Mouse (Mus musculus): ENCODE results near the gene Rab37. TPM values are rescaled to one million over a fixed set of nuclear protein-coding genes. Genes with fewer than 3 reads are reported as not detected.
A peak's percentile ranks its signal among the peaks of the same experiment; 100 is the strongest.

The Rab37 gene
- polyA plus RNA-seq, 1 experiment from 2014 or later, result 3.5 TPM

DNA sequence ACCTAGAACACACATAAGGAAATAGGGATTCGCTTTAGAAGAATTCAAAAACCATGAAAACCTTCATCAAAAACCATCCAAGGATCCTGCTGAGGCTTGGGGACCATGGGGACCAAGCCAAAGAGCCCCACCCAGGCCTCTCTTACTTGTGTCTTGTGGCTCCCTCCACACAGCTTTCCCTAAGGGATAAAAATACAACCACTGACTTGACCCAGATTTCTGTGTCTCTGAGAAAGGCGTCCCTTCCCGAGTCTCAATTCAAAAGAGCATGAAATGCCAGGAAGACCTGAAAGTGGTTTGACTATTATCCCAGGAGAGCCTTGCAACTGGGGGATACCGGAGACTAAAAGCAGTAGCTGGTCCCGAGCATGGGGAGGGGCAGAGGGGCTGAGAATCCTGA is 18.2 kb upstream of the Rab37 start:
- no peaks in the 10 kb centered on the region for H3K9me3 ChIP-seq
- no peak for ATAC-seq (ENCODE audit: low FRiP score, low read depth)
- no peak overlapping the region for H3K4me3 ChIP-seq
- no peaks in the 10 kb centered on the region for H3K36me3 ChIP-seq
- no peak overlapping the region for H3K9ac ChIP-seq
- H3K27ac ChIP-seq, result no peak overlapping the region
- peaks cover 18% of the 10 kb centered on the region for H3K4me1 ChIP-seq
- no peak overlapping the region for H3K4me2 ChIP-seq (replicated peaks)
- 62% methylated on average over 5 of the region's 5 CpGs for WGBS
- peaks cover 19% of the 10 kb centered on the region for H3K27me3 ChIP-seq (replicated peaks)

DNA sequence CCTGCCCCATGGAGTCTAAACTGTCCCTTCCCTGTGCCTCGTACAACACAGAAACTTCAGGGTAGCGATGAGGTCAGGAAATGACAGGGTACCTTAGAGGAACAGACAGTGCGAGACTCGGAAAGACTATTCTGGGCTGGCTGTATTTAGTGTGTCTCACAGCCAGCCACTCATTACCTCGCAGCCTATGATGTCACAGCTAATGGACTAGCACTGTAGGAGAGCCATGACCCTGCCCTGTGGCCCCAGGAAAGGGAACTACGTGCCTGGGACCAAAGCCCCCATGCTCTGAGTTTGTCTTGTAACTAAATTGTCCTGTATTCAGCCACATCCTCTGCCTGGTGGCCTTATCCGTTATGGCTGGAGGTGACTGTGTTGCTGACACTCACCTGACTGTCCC is 15.8 kb upstream of the Rab37 start:
- Histone ChIP-seq H3K27me3 (replicated peaks) (peaks cover 14% of the 10 kb centered on the region; the same call in 1 of the 2 replicates), H3K9me3 (no peaks in the 10 kb centered on the region), H3K4me3 (no peak overlapping the region), H3K36me3 (no peaks in the 10 kb centered on the region), H3K27ac (no peak overlapping the region), H3K4me1 (peaks cover 18% of the 10 kb centered on the region), H3K4me2 (replicated peaks) (no peak overlapping the region), H3K9ac (no peak overlapping the region)
- ATAC-seq (ENCODE audit: low FRiP score, low read depth), result no peak
- WGBS, result 75% methylated on average over 7 of the region's 7 CpGs

DNA sequence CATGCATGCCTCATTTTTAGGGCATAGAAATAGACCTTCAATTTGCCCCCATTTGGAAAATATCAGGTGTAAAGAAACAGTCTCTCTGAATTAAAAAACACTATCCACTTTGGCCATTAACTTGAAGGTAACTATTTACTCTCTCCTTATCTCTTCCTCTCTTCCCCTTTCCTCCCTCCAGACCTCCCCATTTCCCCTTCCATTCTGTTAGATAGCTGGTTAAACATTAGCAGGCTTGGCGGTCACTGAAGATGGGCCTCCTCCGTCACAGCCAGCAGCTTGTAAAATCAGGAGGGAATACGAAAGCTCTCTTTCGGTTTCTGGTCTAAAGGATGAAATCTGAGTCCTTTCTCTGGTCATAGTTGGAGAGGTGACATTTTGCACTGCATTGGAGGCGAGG is 15.4 kb upstream of the Rab37 start:
- Histone ChIP-seq H3K27ac (no peak overlapping the region), H3K9ac (no peak overlapping the region), H3K36me3 (no peaks in the 10 kb centered on the region), H3K9me3 (no peaks in the 10 kb centered on the region), H3K27me3 (replicated peaks) (peaks cover 14% of the 10 kb centered on the region; the same call in 1 of the 2 replicates), H3K4me2 (replicated peaks) (no peak overlapping the region), H3K4me3 (no peak overlapping the region), H3K4me1 (peaks cover 14% of the 10 kb centered on the region)
- ATAC-seq (ENCODE audit: low FRiP score, low read depth), result no peak
- WGBS, result 47% methylated on average over 5 of the region's 5 CpGs

DNA sequence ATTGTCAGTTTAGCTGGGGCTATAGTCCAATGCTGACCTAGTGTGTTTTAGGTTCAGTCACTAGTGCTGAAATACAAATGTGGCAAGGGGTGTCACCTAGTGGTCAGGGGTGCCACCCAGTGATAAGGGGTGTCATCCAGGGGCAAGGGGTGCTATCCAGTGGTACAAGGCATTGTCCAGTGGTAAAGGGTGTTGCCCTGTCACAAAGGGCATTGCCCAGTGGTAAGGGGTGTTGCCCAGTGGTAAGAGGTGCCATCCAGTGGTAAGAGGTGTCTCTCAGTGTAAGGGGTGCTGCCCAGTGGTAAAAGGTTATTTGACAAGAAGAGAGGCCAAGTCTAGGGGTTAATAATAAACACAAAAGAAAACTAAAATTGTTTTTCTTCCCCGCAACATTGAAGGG is 13.8 kb upstream of the Rab37 start:
- Histone ChIP-seq H3K36me3 (no peaks in the 10 kb centered on the region), H3K9ac (no peak overlapping the region), H3K27me3 (replicated peaks) (peaks cover 14% of the 10 kb centered on the region; the same call in 1 of the 2 replicates), H3K27ac (no peak overlapping the region), H3K9me3 (no peaks in the 10 kb centered on the region), H3K4me1 (no peaks in the 10 kb centered on the region), H3K4me3 (no peak overlapping the region), H3K4me2 (replicated peaks) (no peak overlapping the region)
- no peak for ATAC-seq (ENCODE audit: low FRiP score, low read depth)
- WGBS, result 93% methylated on average over 1 of the region's 1 CpGs

DNA sequence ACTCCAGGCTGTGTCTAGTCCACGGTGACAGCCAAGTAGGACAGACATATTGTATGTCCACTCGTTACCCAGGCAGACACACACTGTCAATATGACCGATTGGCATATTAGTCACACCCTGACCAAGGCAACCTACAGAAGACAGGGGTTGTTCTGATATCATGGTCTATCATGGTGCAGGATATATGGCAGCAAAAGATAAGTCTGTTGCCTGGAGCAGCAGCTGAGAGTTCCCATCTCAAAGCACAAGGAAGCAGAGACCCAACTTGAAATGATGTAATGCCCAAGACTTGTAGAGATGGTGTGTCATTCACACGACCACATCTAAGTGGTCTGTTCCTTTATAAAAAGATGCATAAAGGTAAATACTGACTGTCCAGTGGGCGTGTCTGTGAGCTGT is 12.6 kb upstream of the Rab37 start:
- ATAC-seq (ENCODE audit: low FRiP score, low read depth), result no peak
- Histone ChIP-seq H3K4me2 (replicated peaks) (no peak overlapping the region), H3K36me3 (no peaks in the 10 kb centered on the region), H3K27ac (no peak overlapping the region), H3K4me3 (no peak overlapping the region), H3K9ac (no peak overlapping the region), H3K27me3 (replicated peaks) (peaks cover 4% of the 10 kb centered on the region; the same call in 1 of the 2 replicates), H3K9me3 (no peaks in the 10 kb centered on the region), H3K4me1 (0 out of 2 replicates have a peak, but pooled peaks cover under 1% of the 10 kb centered on the region)
- WGBS, result 91% methylated on average over 5 of the region's 5 CpGs

DNA sequence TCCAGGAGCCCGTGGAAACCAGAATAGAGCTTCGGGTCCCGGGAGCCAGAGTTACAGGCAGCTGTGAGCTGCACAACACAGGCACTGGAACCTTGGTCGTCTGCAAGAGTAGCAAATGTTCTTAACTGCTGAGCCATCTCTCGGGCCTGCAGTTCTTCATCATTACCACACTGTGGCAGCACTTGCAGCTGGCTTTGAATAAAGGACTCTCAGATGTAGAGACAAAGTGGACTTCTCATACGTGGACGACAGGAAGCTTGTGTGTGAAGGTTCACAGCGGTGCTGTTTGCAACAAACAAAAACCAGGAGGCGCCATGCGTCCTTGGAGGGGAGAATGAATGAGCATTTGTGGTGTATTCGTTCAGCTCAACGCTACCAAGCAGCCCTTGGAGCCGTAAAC is 10.3 kb upstream of the Rab37 start:
- H3K4me1 ChIP-seq, result peaks cover 12% of the 10 kb centered on the region; the same call in 1 of the 2 replicates
- no peak overlapping the region for H3K4me2 ChIP-seq (replicated peaks)
- ATAC-seq (ENCODE audit: low FRiP score, low read depth), result no peak
- H3K36me3 ChIP-seq, result no peaks in the 10 kb centered on the region
- H3K4me3 ChIP-seq, result no peak overlapping the region
- H3K27ac ChIP-seq, result no peak overlapping the region
- H3K9ac ChIP-seq, result no peak overlapping the region
- WGBS, result 39% methylated on average over 13 of the region's 13 CpGs
- no peaks in the 10 kb centered on the region; the same call in 1 of the 2 replicates for H3K27me3 ChIP-seq (replicated peaks)
- no peaks in the 10 kb centered on the region for H3K9me3 ChIP-seq

DNA sequence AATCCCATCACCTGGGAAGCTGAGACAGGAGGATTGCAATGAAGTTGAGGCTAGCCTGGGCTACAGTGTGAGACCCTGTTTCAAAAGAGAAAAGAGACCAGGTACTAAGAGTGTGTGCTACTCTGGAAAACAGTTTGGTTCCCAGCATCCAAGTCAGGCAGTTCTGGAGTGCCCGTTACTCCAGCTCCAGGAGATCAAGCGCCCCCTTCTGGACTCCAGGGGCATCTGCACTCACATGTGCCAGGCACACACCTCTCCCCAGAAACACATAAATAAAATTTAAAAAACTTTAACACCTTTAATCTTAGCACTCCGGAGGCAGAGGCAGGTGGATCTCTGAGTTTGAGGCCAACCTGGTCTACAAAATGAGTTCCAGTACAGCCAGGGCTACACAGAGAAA is 9.9 kb upstream of the Rab37 start:
- Histone ChIP-seq H3K36me3 (no peaks in the 10 kb centered on the region), H3K4me2 (replicated peaks) (no peak overlapping the region), H3K4me3 (no peak overlapping the region), H3K4me1 (peaks cover 12% of the 10 kb centered on the region; the same call in 1 of the 2 replicates), H3K9me3 (no peaks in the 10 kb centered on the region), H3K27me3 (replicated peaks) (no peaks in the 10 kb centered on the region; the same call in 1 of the 2 replicates), H3K27ac (no peak overlapping the region), H3K9ac (no peak overlapping the region)
- ATAC-seq (ENCODE audit: low FRiP score, low read depth), result no peak
- 61% methylated on average over 3 of the region's 3 CpGs for WGBS

DNA sequence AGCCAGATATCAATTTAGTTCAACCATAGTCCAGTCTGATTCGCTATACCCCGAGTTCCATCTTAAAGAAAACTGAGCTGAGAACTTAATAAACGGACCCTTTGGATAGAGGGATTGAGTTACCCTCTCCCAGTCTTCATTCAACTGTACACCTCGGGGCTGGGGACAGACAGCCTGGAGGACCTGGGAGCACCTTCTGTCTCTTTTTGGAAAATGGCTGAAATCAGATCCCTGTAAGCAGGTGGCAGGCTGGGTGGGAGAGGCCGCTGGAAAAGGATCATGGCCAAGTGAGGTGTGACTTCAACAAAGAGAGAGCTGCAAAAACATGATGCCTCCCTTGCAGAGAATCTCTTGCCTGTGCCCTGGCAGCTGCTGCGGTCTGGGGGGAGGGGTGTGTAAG is 9.0 kb upstream of the Rab37 start:
- 75% methylated on average over 6 of the region's 6 CpGs for WGBS

DNA sequence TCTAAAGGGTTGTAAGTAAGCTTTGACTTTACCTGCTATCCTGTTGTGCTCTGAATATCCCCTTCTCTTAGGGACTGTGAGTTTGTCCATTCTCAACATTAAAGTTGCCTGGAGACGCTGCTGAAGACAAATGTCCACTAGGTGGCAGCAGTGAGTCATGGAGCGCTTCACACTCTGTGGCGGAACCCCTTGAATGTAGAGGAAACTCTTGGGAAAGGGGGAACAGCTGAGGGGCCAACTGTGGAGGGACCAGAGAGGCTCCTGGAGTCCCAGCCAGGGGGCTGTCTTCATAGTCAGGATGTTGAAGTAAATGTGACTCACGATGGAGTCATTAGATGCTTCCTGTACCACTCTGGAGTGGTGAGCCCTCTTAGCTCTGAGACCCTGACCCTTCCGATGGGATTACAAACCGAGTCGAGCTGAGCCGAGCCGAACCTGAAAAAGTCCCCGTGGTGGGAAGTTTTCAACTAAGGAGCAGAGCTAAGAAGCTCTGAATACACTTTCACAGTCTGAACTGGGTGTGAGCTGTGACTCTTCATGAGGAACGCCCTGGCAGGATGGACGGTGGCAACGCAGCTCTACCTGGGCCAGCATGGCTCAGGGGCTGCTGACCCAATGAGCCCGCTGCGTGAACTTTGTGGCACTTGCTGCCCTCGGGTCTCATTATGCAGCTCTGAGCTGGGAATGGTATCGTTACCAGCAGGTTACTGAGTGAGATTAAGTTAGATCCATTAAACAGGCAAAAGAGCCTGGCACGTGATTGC is 7.7 kb upstream of the Rab37 start:
- Histone ChIP-seq H3K36me3 (no peaks in the 10 kb centered on the region), H3K4me3 (no peak overlapping the region), H3K27me3 (replicated peaks) (peaks cover 3% of the 10 kb centered on the region; the same call in 1 of the 2 replicates), H3K9ac (no peak overlapping the region), H3K27ac (no peak overlapping the region), H3K4me1 (peaks cover 12% of the 10 kb centered on the region; the same call in 1 of the 2 replicates), H3K4me2 (replicated peaks) (no peak overlapping the region), H3K9me3 (no peaks in the 10 kb centered on the region)
- 47% methylated on average over 18 of the region's 18 CpGs for WGBS
- ATAC-seq (ENCODE audit: low FRiP score, low read depth), result no peak; the same call in 1 of the 2 replicates

More for the DNA sequence above, 9.0 kb upstream of the Rab37 start:
- H3K4me2 ChIP-seq (replicated peaks), result no peak overlapping the region
- ATAC-seq (ENCODE audit: low FRiP score, low read depth), result no peak
- no peaks in the 10 kb centered on the region; the same call in 1 of the 2 replicates for H3K27me3 ChIP-seq (replicated peaks)
- no peak overlapping the region for H3K9ac ChIP-seq
- no peaks in the 10 kb centered on the region for H3K36me3 ChIP-seq
- no peak overlapping the region for H3K27ac ChIP-seq
- no peak overlapping the region for H3K4me3 ChIP-seq
- no peaks in the 10 kb centered on the region for H3K9me3 ChIP-seq
- H3K4me1 ChIP-seq, result peaks cover 12% of the 10 kb centered on the region; the same call in 1 of the 2 replicates

DNA sequence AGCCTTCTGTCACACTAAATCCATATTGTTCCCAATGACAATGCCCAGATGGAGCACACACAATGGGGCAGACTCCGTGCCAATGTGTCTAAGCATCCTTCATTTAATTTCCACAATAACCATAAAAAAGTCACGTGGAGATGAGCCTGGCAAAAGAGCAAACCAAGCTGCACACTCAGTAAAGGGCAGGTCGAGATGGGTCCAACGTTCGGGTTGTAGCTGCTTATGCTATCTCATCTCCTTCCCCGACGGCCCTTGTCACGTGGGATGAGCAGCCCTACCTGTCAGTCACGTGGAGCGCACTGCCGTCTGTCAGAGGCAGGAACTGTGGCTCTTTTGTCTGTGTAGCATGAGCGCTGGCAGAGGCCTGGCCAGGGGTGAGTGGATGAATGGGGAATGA is 6.6 kb upstream of the Rab37 start:
- peak; percentile 21; the same call in 1 of the 2 replicates for ATAC-seq (ENCODE audit: low FRiP score, low read depth)
- Histone ChIP-seq H3K4me3 (no peak overlapping the region), H3K4me1 (peaks cover 12% of the 10 kb centered on the region; the same call in 1 of the 2 replicates), H3K9ac (no peak overlapping the region), H3K36me3 (no peaks in the 10 kb centered on the region), H3K4me2 (replicated peaks) (peak overlapping the region; percentile 0; the same call in 1 of the 2 replicates), H3K9me3 (no peaks in the 10 kb centered on the region), H3K27me3 (replicated peaks) (peaks cover 3% of the 10 kb centered on the region; the same call in 1 of the 2 replicates), H3K27ac (no peak overlapping the region)
- WGBS, result 27% methylated on average over 12 of the region's 12 CpGs

DNA sequence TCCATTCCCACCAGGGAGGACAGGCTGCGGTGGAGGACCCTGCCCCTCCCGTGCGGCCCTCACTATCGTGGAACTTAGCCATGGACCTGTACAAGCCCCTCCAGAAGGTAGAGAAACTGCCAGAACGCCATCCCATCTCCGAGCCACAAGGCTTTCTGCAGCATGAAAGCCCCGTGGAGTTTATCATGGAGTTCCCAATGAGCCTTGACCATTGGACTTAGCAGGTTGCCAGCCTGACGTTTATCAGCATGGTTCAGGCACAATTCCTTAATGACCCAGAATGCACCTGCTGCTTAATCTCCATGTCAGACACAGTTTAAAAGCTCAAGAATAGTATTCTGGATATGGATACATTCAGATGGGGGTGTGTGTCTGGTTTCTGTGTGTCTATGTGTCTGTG is 6.2 kb upstream of the Rab37 start:
- H3K9ac ChIP-seq, result no peak overlapping the region
- H3K36me3 ChIP-seq, result no peaks in the 10 kb centered on the region
- WGBS, result 61% methylated on average over 8 of the region's 8 CpGs
- H3K4me1 ChIP-seq, result peaks cover 12% of the 10 kb centered on the region; the same call in 1 of the 2 replicates
- peak overlapping the region; percentile 0; the same call in 1 of the 2 replicates for H3K4me2 ChIP-seq (replicated peaks)
- no peak overlapping the region for H3K4me3 ChIP-seq
- H3K9me3 ChIP-seq, result no peaks in the 10 kb centered on the region
- no peak for ATAC-seq (ENCODE audit: low FRiP score, low read depth)
- no peak overlapping the region for H3K27ac ChIP-seq
- H3K27me3 ChIP-seq (replicated peaks), result peaks cover 3% of the 10 kb centered on the region; the same call in 1 of the 2 replicates

DNA sequence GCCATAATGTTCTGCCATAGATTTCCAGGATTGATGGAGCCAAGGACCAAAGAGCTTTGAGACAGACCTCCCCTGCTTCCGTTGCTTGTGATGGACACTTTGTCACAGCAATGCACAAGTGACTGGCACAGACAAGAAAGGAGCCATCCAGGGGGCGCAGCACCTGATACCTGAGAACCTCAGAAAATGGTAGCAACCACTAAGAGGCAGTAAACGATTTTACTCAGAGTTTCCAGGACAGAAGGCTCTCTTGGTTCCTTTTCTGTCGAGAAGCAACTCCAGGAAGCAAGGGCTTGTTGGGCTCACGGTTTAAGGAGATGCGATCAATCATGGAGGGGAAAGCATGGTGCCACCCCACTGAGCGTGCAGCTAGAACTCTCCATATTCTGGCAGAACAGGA is 5.0 kb upstream of the Rab37 start:
- Histone ChIP-seq H3K9ac (no peak overlapping the region), H3K4me2 (replicated peaks) (no peak overlapping the region), H3K4me1 (peaks cover 12% of the 10 kb centered on the region; the same call in 1 of the 2 replicates), H3K36me3 (no peaks in the 10 kb centered on the region), H3K4me3 (no peak overlapping the region), H3K27ac (no peak overlapping the region), H3K27me3 (replicated peaks) (peaks cover 13% of the 10 kb centered on the region), H3K9me3 (no peaks in the 10 kb centered on the region)
- no peak for ATAC-seq (ENCODE audit: low FRiP score, low read depth)
- 69% methylated on average over 7 of the region's 7 CpGs for WGBS
